Mouse (Mus musculus) heart, adult 8-10 months (tissue): ENCODE results near the gene Cuzd1. TPM values are rescaled to one million over a fixed set of nuclear protein-coding genes. Genes with fewer than 3 reads are reported as not detected.

Experiments used
- total RNA-seq, 4 experiments: library from RNA; stranded (reverse); gene quantifications; 2 replicates each; pipeline ENCODE4 v1.2.4; 2022

Cuzd1 gene
- total RNA-seq, 4 experiments from 2014 or later, result 0.32 to 0.88 (median 0.55) TPM

Other genes with a start within 250 kb of the Cuzd1 start
- not detected for gene 4933402N03Rik, start 176.0 kb downstream of the Cuzd1 start, total RNA-seq
- 10 to 100 TPM in 3 of 4 experiments, 1 to 10 TPM in 1; 9.7 to 13.4 (median 11.5) TPM for gene 5430419D17Rik, start 147.9 kb downstream of the Cuzd1 start, total RNA-seq
- gene Fam24b, start 7.2 kb upstream of the Cuzd1 start, total RNA-seq, result not detected
- gene Fam24a, start 11.6 kb upstream of the Cuzd1 start, total RNA-seq, result not detected
- gene 2310057M21Rik, start 40.5 kb upstream of the Cuzd1 start, total RNA-seq, result 10 to 100 TPM; 11.8 to 19.8 (median 12.8) TPM
- 10 to 100 TPM; 36.8 to 58.2 (median 47.5) TPM for gene Pstk, start 48.8 kb upstream of the Cuzd1 start, total RNA-seq
- 10 to 100 TPM; 34.3 to 41.0 (median 36.3) TPM for gene Ikzf5, start 88.2 kb upstream of the Cuzd1 start, total RNA-seq
- gene Acadsb, start 88.3 kb upstream of the Cuzd1 start, total RNA-seq, result 100 to 1,000 TPM; 230 to 262 (median 243) TPM
- not detected for gene Hmx3, start 220.6 kb upstream of the Cuzd1 start, total RNA-seq
- not detected for gene Hmx2, start 226.5 kb upstream of the Cuzd1 start, total RNA-seq
- gene Bub3, start 237.9 kb upstream of the Cuzd1 start, total RNA-seq, result 10 to 100 TPM; 28.6 to 34.8 (median 29.3) TPM